Mouse (Mus musculus): ENCODE data around the gene Gse1. TPM values are rescaled to one million over a fixed set of nuclear protein-coding genes. Genes with fewer than 3 reads are reported as not detected.

Gene Gse1
- polyA plus RNA-seq (2012; fragmentation: generic; extraction: Trizol): 1 to 10 TPM in 1 of 2 experiments, under 1 TPM in 1; 0.95 to 8.0 TPM

DNA sequence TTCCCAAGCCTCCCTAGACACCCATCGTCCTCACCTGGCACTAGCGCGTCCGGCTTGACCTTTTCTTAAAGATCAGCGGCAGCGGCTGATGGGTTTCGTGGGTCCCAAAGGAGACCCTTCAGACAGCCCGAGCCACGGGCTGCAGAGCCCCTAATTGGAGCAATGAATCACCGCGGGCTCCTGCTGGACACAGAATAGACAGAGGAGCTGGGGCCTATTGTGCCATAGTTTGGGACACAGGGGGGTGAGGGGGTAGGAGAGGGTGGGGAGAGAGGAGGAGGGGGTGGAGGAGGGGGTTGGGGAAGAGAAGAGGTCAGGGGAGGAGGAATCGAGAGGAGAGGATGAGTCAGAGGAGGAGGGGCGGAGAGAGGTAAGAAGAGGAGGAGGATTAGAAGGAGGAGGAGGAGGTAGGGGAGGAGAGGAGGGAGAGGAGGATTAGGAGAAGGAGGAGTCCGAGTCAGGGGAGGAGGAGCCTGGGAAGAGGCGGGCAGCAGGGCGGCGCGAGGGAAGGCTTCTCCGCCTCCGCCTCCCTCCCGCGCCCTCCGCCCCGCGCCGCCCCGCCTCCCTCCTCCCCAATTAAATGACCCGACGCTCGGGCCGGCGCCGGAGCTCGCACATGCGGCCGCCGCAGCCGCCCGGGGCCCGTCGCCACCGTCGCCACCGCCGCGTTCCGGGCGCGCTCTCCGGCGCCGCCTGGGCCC lies at the start of gene Gse1:
TSS of gene Gse1 (plus strand) at position 566 of the 701 bp plus-strand sequence.

DNA sequence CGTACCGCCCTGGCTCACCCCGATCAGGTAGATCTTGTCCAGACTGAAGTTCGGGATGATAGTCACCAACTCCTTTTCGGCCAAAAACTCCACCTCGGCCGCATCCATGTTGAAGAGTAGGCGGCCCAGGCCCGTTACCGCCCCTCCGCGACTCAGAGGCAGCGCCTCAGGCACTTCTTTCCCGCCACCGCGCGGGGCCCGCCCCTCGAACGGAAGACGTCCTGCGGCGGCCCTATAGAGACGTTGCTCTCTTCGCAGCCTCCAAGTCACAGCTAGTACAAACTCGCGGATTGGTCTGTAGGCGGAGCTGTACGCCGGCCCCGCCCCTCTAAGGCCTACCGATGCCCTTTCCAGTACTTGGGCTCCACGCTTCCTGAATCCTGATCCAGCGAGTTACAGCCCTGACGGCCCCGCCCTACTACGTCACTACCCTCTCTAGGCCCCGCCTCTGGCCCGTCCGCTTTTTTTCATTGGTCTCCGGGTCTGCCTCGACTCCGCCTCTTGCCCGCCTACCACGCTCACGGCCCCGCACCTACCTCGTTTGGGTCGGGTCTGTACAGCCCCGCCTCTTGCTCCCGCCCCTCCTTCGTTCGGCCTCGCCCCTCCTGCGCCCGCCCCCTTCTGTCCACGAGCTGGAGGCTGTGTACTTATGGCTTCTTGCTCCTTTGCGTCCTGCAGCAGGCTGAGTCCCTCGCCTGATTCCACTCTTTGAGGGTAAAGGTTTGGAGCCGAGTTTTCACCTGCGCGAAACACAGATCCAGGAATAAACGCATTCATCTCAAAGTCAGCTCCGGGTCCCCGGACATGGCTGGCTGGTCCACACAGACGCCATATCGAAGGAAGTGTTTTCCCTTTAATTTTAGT lies 360.9 kb downstream of the Gse1 start, which contains the start of gene Gins2:
TSS of gene Gins2 (minus strand) at position 397 of the 864 bp plus-strand sequence.

Other genes with a start within 250 kb of the Gse1 start
- under 1 TPM; 0.09 to 0.24 TPM for gene Crispld2, start 236.0 kb upstream of the Gse1 start, polyA plus RNA-seq (2012; fragmentation: generic; extraction: Trizol)
- gene Zdhhc7, start 127.0 kb upstream of the Gse1 start, polyA plus RNA-seq (2012; fragmentation: generic; extraction: Trizol): 10 to 100 TPM; 16.1 to 35.1 TPM
- 1 to 10 TPM; 3.2 to 4.4 TPM for gene 6430548M08Rik, start 114.3 kb upstream of the Gse1 start, polyA plus RNA-seq (2012; fragmentation: generic; extraction: Trizol)
- not detected for gene Fam92b, start 51.0 kb upstream of the Gse1 start, polyA plus RNA-seq (2012; fragmentation: generic; extraction: Trizol)

All from C3H10T1/2 (cell line).